Mouse (Mus musculus) bone marrow macrophage, adult 2 months (primary cell): Measurements from ENCODE around the gene Rbmy. TPM values are rescaled to one million over a fixed set of nuclear protein-coding genes. Genes with fewer than 3 reads are reported as not detected.
"Not testable (repeated sequence)": the region's sequence is repeated elsewhere in the genome, so short reads cannot be mapped to it uniquely, and the experiment has no call there.

Experiments
- H3K27ac ChIP-seq: 2 replicates; pipeline ENCODE4 v1.5.1; 2012; ENCODE audit warnings: low read depth, low read length; ENCODE audit not compliant: insufficient read depth
- H3K4me1 ChIP-seq: 2 replicates; pipeline ENCODE4 v1.6.1; 2012; ENCODE audit warnings: low read length; ENCODE audit not compliant: control insufficient read depth, insufficient read depth
- H3K4me3 ChIP-seq: 2 replicates; pipeline ENCODE4 v1.5.1; 2012; ENCODE audit warnings: mild to moderate bottlenecking, low read length, moderate library complexity; ENCODE audit not compliant: insufficient read depth
- polyA plus RNA-seq: library from polyadenylated mRNA; stranded (reverse); fragments of >200 nt; gene quantifications from 2 replicates; pipeline ENCODE4 v1.2.4, GENCODE M21; 2012; ENCODE audit not compliant: missing spikeins, insufficient read depth, insufficient read length

The Rbmy gene
- polyA plus RNA-seq = not detected in 2 replicates

GRCm38 (mm10) chrY:2830380-2830779 lies at the start of gene Rbmy, which contains the start of gene Gm10256:
Gene Rbmy, plus strand, starts transcription at chrY:2830680.
Gene Gm10256, plus strand, starts transcription at chrY:2830699.
- not testable (repeated sequence) for H3K4me3 ChIP-seq, H3K27ac ChIP-seq, H3K4me1 ChIP-seq

DNA sequence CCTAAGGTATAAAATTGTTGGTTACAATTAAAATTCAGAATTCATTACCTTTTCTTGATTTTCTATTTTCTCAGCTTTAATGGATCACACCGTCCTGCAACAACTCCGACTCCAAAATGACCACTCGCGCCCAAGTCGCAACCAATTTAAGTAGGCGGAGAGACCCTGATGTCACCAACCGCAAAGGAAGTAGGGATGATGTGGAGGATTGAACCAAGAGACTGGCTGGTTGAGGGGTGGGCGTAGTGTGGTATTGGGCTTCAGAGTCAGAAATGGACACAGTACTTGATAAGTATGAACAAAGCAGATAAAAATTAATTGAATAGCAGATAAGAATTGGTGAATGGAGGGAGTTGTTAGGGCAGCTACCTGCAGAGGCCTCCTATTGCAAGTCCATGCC lies 34.4 kb upstream of the Rbmy start, which contains the start of gene Gm4064:
Gene Gm4064, minus strand, starts transcription at position 101 of the 400 bp plus-strand sequence.
- H3K27ac ChIP-seq, H3K4me3 ChIP-seq, H3K4me1 ChIP-seq: not testable (repeated sequence)

Other genes with a start within 250 kb of the Rbmy start
- not detected in 2 replicates for gene H2al2c, start 231.6 kb upstream of the Rbmy start, polyA plus RNA-seq
- gene Sry, start 167.0 kb upstream of the Rbmy start, polyA plus RNA-seq = not detected in 2 replicates
- not detected in 2 replicates for gene H2al2b, start 110.0 kb upstream of the Rbmy start, polyA plus RNA-seq
- not detected in 2 replicates for gene Gm4064, start 34.5 kb upstream of the Rbmy start, polyA plus RNA-seq
- gene Gm10256, start within 50 bp of the Rbmy start, polyA plus RNA-seq = not detected in 2 replicates
- not detected in 2 replicates for gene Gm10352, start 70.3 kb downstream of the Rbmy start, polyA plus RNA-seq
- not detected in 2 replicates for gene Gm29289, start 101.9 kb downstream of the Rbmy start, polyA plus RNA-seq